Mouse (Mus musculus) CH12.LX (cell line): ENCODE data around the gene Gm49387. TPM values are rescaled to one million over a fixed set of nuclear protein-coding genes. Genes with fewer than 3 reads are reported as not detected.

ENCODE experiments used
- DNase-seq: peaks from one replicate; pipeline ENCODE4 v3.0.0-alpha.2; 2013; ENCODE audit errors: extremely low read depth
- H3K27ac ChIP-seq: 2 replicates; pipeline ENCODE4 v1.5.1; 2012; ENCODE audit warnings: low read depth, mild to moderate bottlenecking, control low read depth, moderate library complexity; ENCODE audit not compliant: insufficient read depth
- H3K27me3 ChIP-seq: replicated peaks from 2 replicates; pipeline ENCODE3; 2012; ENCODE audit warnings: inconsistent platforms
- H3K36me3 ChIP-seq, 2 experiments: replicated peaks in 1 of 2; 2 replicates each; pipeline versions ENCODE3 to v1.6.1; 2012; ENCODE audit warnings: inconsistent platforms in 1 of 2, low read length in 1 of 2, mild to moderate bottlenecking in 1 of 2, mixed read lengths in 1 of 2, moderate library complexity in 1 of 2; ENCODE audit not compliant: control insufficient read depth in 1 of 2, insufficient read depth in 1 of 2
- H3K4me1 ChIP-seq, 2 experiments: 2 replicates each; pipeline ENCODE4 v1.6.1; 2012; ENCODE audit warnings: inconsistent platforms in 1 of 2, moderate library complexity in 1 of 2; ENCODE audit not compliant: insufficient read depth in 2 of 2, control insufficient read depth in 1 of 2
- H3K4me2 ChIP-seq: 2 replicates; pipeline ENCODE4 v1.6.1; 2012; ENCODE audit warnings: low read depth, mild to moderate bottlenecking, control low read depth; ENCODE audit not compliant: poor library complexity, insufficient read depth, severe bottlenecking
- H3K4me3 ChIP-seq, 3 experiments: fragments of 150-350 bp in 1 of 3; sonication (generic) in 1 of 3; replicated peaks in 1 of 3; 2 replicates each; pipeline versions ENCODE3 to v1.5.1; 2011 to 2012; ENCODE audit warnings: low read depth in 2 of 3, low read length in 2 of 3, mild to moderate bottlenecking in 2 of 3, moderate library complexity in 2 of 3, control low read depth in 1 of 3, improper control_type of control experiment in 1 of 3, inconsistent platforms in 1 of 3, mixed read lengths in 1 of 3; ENCODE audit not compliant: poor library complexity in 1 of 3
- H3K79me2 ChIP-seq: replicated peaks from 2 replicates; pipeline ENCODE4 v1.6.1; 2012; ENCODE audit warnings: mild to moderate bottlenecking, moderate library complexity; ENCODE audit not compliant: control insufficient read depth, poor library complexity, insufficient read depth, severe bottlenecking; ENCODE audit errors: extremely low read depth
- H3K9ac ChIP-seq: 2 replicates; pipeline ENCODE4 v1.6.1; 2012; ENCODE audit warnings: low read depth, mild to moderate bottlenecking, control low read depth, moderate library complexity; ENCODE audit not compliant: insufficient read depth
- H3K9me3 ChIP-seq: replicated peaks from 2 replicates; pipeline ENCODE3; 2012; ENCODE audit warnings: low read length, inconsistent platforms, mixed read lengths
- BHLHE40 ChIP-seq: IDR thresholded peaks from 2 replicates; pipeline ENCODE4 v1.6.1; 2011; ENCODE audit warnings: mild to moderate bottlenecking, low read depth, low read length, improper control_type of control experiment
- CHD2 ChIP-seq: IDR thresholded peaks from 2 replicates; pipeline ENCODE4 v1.6.1; 2011; ENCODE audit warnings: low read length, improper control_type of control experiment
- CTCF ChIP-seq, 2 experiments: IDR thresholded peaks in 1 of 2; conservative IDR thresholded peaks in 1 of 2; 2 replicates each; pipeline ENCODE4 v1.5.1; 2011 to 2012; ENCODE audit warnings: low read depth in 2 of 2, low read length in 2 of 2, improper control_type of control experiment in 1 of 2, inconsistent platforms in 1 of 2, mild to moderate bottlenecking in 1 of 2, moderate library complexity in 1 of 2
- HCFC1 ChIP-seq: IDR thresholded peaks from 2 replicates; pipeline ENCODE4 v1.6.1; 2012; ENCODE audit warnings: low read depth, mild to moderate bottlenecking, inconsistent platforms, low read length, improper control_type of control experiment
- IRF4 ChIP-seq: IDR thresholded peaks from 2 replicates; pipeline ENCODE4 v1.6.1; 2014; ENCODE audit warnings: low read depth, mild to moderate bottlenecking, inconsistent platforms, low read length, improper control_type of control experiment
- JUN ChIP-seq: IDR thresholded peaks from 2 replicates; pipeline ENCODE4 v1.6.1; 2011; ENCODE audit warnings: low read depth, mild to moderate bottlenecking, low read length, improper control_type of control experiment, moderate library complexity; ENCODE audit not compliant: insufficient read depth
- JUND ChIP-seq: conservative IDR thresholded peaks from 2 replicates; pipeline ENCODE4 v1.6.1; 2011; ENCODE audit warnings: low read depth, low read length, improper control_type of control experiment
- MAX ChIP-seq: IDR thresholded peaks from 2 replicates; pipeline ENCODE4 v1.6.1; 2011; ENCODE audit warnings: low read length, improper control_type of control experiment
- MAZ ChIP-seq: IDR thresholded peaks from 2 replicates; pipeline ENCODE4 v1.6.1; 2012; ENCODE audit warnings: low read depth, mild to moderate bottlenecking, inconsistent platforms, low read length, improper control_type of control experiment, moderate library complexity
- MEF2A ChIP-seq: IDR thresholded peaks from 2 replicates; pipeline ENCODE4 v1.6.1; 2014; ENCODE audit warnings: low read depth, mild to moderate bottlenecking, inconsistent platforms, low read length, improper control_type of control experiment, borderline replicate concordance
- NRF1 ChIP-seq: IDR thresholded peaks from 2 replicates; pipeline ENCODE4 v1.6.1; 2014; ENCODE audit warnings: low read depth, mild to moderate bottlenecking, inconsistent platforms, low read length, improper control_type of control experiment, moderate library complexity
- RAD21 ChIP-seq: IDR thresholded peaks from 2 replicates; pipeline ENCODE4 v1.6.1; 2011; ENCODE audit warnings: low read depth, mild to moderate bottlenecking, low read length, improper control_type of control experiment, moderate library complexity
- RCOR1 ChIP-seq: conservative IDR thresholded peaks from 2 replicates; pipeline ENCODE4 v1.6.1; 2012; ENCODE audit warnings: low read depth, mild to moderate bottlenecking, inconsistent platforms, low read length, improper control_type of control experiment
- SIN3A ChIP-seq: IDR thresholded peaks from 2 replicates; pipeline ENCODE4 v1.6.1; 2012; ENCODE audit warnings: low read length, improper control_type of control experiment, inconsistent platforms
- SMC3 ChIP-seq: IDR thresholded peaks from 2 replicates; pipeline ENCODE4 v1.6.1; 2011; ENCODE audit warnings: low read depth, low read length, improper control_type of control experiment
- USF1 ChIP-seq: IDR thresholded peaks from 2 replicates; pipeline ENCODE4 v1.6.1; 2014; ENCODE audit warnings: low read depth, mild to moderate bottlenecking, inconsistent platforms, low read length, improper control_type of control experiment
- USF2 ChIP-seq: conservative IDR thresholded peaks from 2 replicates; pipeline ENCODE4 v1.6.1; 2011; ENCODE audit warnings: low read depth, low read length, improper control_type of control experiment
- ZC3H11A ChIP-seq: IDR thresholded peaks from 2 replicates; pipeline ENCODE4 v1.6.1; 2012; ENCODE audit warnings: low read depth, mild to moderate bottlenecking, inconsistent platforms, low read length, improper control_type of control experiment
- dilution Hi-C: fragments of 300-500 bp; cut with MboI; formaldehyde crosslinking; loops from 2 replicates; pipeline ENCODE4 v1.14.3; 2020; ENCODE audit warnings: low sequenced_read_pairs; ENCODE audit not compliant: extremely low pct_unique_long_range_greater_than_20kb, extremely low pct_ligation_motif_present
- in situ Hi-C: fragments of 300-500 bp; cut with MboI; formaldehyde crosslinking; loops from 3 replicates; pipeline ENCODE4 v1.14.3; 2019; ENCODE audit warnings: low sequenced_read_pairs, low pct_ligation_motif_present, low pct_unique_long_range_greater_than_20kb, mixed read lengths
- polyA plus RNA-seq: library from polyadenylated mRNA; unstranded; fragments of >175 nt; gene quantifications from 2 replicates; pipeline ENCODE4 v1.2.1, GENCODE M21; 2012; ENCODE audit warnings: low read depth; ENCODE audit not compliant: insufficient read length
- total RNA-seq, 2 experiments: library from RNA; depleted of rRNA; stranded (reverse); fragments of 300-350 nt in 1 of 2; fragments of >200 nt in 1 of 2; gene quantifications; 2 replicates each; pipeline ENCODE4 v1.2.3; 2012 to 2014

Gene Gm49387
- total and polyA plus RNA-seq, 3 experiments: 0.71 TPM; not detected in 2

DNA sequence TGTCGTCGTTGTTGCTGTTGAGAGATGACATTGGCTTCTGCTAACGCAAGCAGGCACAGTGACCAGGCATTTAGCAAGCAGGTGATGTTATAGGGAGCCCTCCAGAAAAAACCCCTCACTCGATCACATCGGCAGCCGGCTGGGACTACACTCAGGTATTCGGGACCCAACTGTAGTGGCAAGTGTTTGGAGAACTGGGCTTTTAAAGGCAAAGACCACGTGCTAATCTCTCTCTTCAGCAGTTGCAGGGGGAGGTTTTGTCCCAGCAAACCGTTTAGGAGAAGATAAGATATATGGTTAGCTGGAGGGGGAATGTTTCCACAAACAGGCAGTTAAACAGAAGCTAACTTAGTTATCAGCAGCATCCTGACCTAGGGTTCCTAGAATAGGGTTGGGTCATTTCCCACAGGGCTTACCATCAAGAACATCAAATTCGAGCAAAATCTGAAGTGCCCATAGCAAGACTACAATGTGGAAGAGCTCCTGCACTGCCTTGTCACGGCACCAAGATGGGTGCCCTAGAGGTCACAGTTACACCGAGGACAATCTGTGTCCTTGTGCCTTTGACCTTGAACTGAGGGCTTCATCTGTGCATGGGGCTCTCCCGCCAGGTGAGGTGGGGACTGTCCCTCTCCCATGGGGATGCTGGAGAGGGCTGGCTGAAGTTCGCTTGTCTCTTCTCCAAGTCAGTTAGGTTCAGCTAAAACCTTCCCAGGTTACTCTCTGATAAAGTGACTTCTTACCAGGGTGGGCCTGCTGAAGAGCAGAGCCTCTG, 12.6 kb upstream of the Gm49387 start (continued):
- TF ChIP-seq USF1 (no peak), CTCF (conservative IDR thresholded peaks at IDR 0.05 in 1 of 2, IDR thresholded peaks at IDR 0.05 in 1 of 2; ENCODE audit: low read depth in 2 of 2, low read length in 2 of 2) (no peak), HCFC1 (no peak), MAX (peak; percentile 84), BHLHE40 (no peak; the same call in 1 of the 2 replicates), CHD2 (no peak), ZC3H11A (no peak), USF2 (no peak), RAD21 (no peak)

DNA sequence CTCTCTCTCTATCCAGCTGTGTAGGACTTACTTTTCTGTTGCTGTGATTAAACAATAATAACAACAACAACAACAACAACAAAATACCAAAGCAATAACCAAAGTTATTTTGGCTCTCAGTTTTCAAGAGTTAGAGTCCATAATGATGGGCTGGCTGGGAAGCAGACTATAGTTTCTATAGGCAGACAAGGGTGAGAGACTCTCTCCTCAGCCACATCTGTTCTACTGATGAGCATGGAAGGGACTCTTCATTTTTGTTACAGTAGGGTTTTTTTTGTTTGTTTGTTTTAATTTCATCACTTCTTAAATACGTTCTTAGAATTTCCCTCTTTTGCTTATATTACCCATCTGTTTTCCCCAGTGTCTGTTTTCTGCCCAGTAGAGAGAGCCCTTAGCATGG, 11.9 kb upstream of the Gm49387 start:
- dilution Hi-C loops: no loop called here
- Histone ChIP-seq H3K9ac (no peak overlapping the region), H3K4me2 (peak overlapping the region; percentile 67; the same call in 1 of the 2 replicates)

DNA sequence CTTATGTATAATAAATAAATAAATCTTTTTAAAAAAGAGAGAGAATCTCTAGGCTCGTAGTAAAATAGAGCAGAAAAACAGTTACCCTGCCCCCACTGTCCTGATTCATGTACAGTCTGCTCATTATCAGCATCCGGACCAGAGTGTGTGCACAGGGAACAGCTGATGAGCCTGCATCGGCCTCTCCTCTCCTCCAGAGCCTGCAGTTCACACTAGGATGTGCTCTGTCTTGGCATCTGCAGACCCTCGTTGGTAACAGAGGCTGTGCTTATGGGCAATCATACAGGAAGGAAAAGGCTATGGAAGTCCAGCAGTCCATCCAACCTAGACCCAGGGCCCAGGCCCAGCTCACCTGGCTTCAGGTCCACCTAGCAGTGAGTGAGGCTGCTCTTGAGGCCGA, 11.4 kb upstream of the Gm49387 start:
- Histone ChIP-seq H3K9me3 (peaks cover 3% of the 10 kb centered on the region), H3K36me3 (peaks cover 0 to 2% of the 10 kb centered on the region in 2 experiments), H3K4me3 (no peak overlapping the region), H3K4me2 (no peak overlapping the region), H3K4me1 (peaks cover 16 to 48% of the 10 kb centered on the region in 2 experiments), H3K27ac (no peak overlapping the region), H3K79me2 (no peaks in the 10 kb centered on the region; the same call in 1 of the 2 replicates), H3K9ac (no peak overlapping the region), H3K27me3 (no peaks in the 10 kb centered on the region)
- in situ Hi-C loops (loop anchor here (5.0 to 10.0 kb wide), 3 partner anchors 130 to 433 kb away; partner anchors contain the start of genes Dph3 and Oxnad1), dilution Hi-C loops (no loop called here)
- no peak for DNase-seq
- TF ChIP-seq CTCF (conservative IDR thresholded peaks at IDR 0.05 in 1 of 2, IDR thresholded peaks at IDR 0.05 in 1 of 2; ENCODE audit: low read depth in 2 of 2, low read length in 2 of 2) (no peak), SIN3A (no peak), MEF2A (no peak), MAX (no peak), JUN (no peak), NRF1 (no peak), JUND (no peak), CHD2 (no peak), RCOR1 (no peak), MAZ (no peak), IRF4 (no peak), SMC3 (no peak)

More for the DNA sequence above, 11.9 kb upstream of the Gm49387 start:
- no peaks in the 10 kb centered on the region; the same call in 1 of the 2 replicates for H3K79me2 ChIP-seq
- H3K27ac ChIP-seq: 0 out of 2 replicates have a peak overlapping the region, but pooled peaks have one; percentile 29
- in situ Hi-C loops: loop anchor here (5.0 to 10.0 kb wide), 3 partner anchors 130 to 432 kb away; partner anchors contain the start of genes Dph3 and Oxnad1
- no peak for TF ChIP-seq USF2
- TF ChIP-seq HCFC1: no peak
- TF ChIP-seq RAD21: peak; percentile 6; the same call in 1 of the 2 replicates
- peaks cover 3% of the 10 kb centered on the region for H3K9me3 ChIP-seq
- peaks cover 0 to 2% of the 10 kb centered on the region in 2 experiments for H3K36me3 ChIP-seq
- H3K4me3 ChIP-seq: peak overlapping the region in 1 of 3 experiments; percentile 34
- no peaks in the 10 kb centered on the region for H3K27me3 ChIP-seq
- no peak for DNase-seq
- peaks cover 20 to 53% of the 10 kb centered on the region in 2 experiments for H3K4me1 ChIP-seq
